Mouse (Mus musculus) midbrain, embryonic 16.5 days (tissue): Measurements from ENCODE around the gene Mfn2. TPM values are rescaled to one million over a fixed set of nuclear protein-coding genes. Genes with fewer than 3 reads are reported as not detected.

Experiments
- ATAC-seq: fragments of 200-750 bp; cut with Nextera tagmentation; 2 replicates; pipeline ENCODE4 v1.8.0; 2017; ENCODE audit warnings: moderate TSS enrichment
- H3K27ac ChIP-seq: fragments of 300-500 bp; sonication (generic); 2 replicates; pipeline ENCODE4 v1.5.1; 2014; ENCODE audit warnings: mild to moderate bottlenecking, low read length, mixed read lengths
- H3K27me3 ChIP-seq: fragments of 300-500 bp; sonication (generic); 2 replicates; pipeline ENCODE4 v1.6.1; 2014; ENCODE audit warnings: low read depth, low read length, mixed read lengths; ENCODE audit not compliant: control insufficient read depth, insufficient read depth
- H3K36me3 ChIP-seq: fragments of 300-500 bp; sonication (generic); 2 replicates; pipeline ENCODE4 v1.6.1; 2014; ENCODE audit warnings: mild to moderate bottlenecking, low read length, moderate library complexity, mixed read lengths; ENCODE audit not compliant: control insufficient read depth, insufficient read depth
- H3K4me1 ChIP-seq: fragments of 300-500 bp; sonication (generic); 2 replicates; pipeline ENCODE4 v1.6.1; 2014; ENCODE audit warnings: mild to moderate bottlenecking, low read length, mixed read lengths; ENCODE audit not compliant: control insufficient read depth, insufficient read depth
- H3K4me2 ChIP-seq: fragments of 300-500 bp; sonication (generic); 2 replicates; pipeline ENCODE4 v1.6.1; 2014; ENCODE audit warnings: mild to moderate bottlenecking, low read length, mixed read lengths
- H3K4me3 ChIP-seq: fragments of 300-500 bp; sonication (generic); 2 replicates; pipeline ENCODE4 v1.5.1; 2014; ENCODE audit warnings: low read depth, mild to moderate bottlenecking, low read length, moderate library complexity, mixed read lengths
- H3K9ac ChIP-seq: fragments of 300-500 bp; sonication (generic); 2 replicates; pipeline ENCODE4 v1.6.1; 2014; ENCODE audit warnings: low read depth, low read length, mixed read lengths
- H3K9me3 ChIP-seq: fragments of 300-500 bp; sonication (generic); replicated peaks from 2 replicates; pipeline ENCODE4 v1.6.1; 2014; ENCODE audit warnings: mild to moderate bottlenecking, low read length, mixed read lengths; ENCODE audit not compliant: control insufficient read depth, poor library complexity, severe bottlenecking
- WGBS: fragments of 180-500 bp; shearing (Covaris S2); extraction: QIAGEN DNeasy Blood & Tissue Kit; methylation state at CpG from one replicate; pipeline ENCODE4 v1.1.7; 2014; 5-methylcytosine and 5-hydroxymethylcytosine counted together
- polyA plus RNA-seq: library from polyadenylated mRNA; unstranded; fragments of >200 nt; fragmentation: Nextera tagmentation; extraction: Ambion mirVana; gene quantifications from 2 replicates; pipeline ENCODE4 v1.2.1, GENCODE M21; 2015

The Mfn2 gene
- 107 and 108 TPM in 2 replicates for polyA plus RNA-seq

GRCm38 (mm10) chr4:147904313-147905089 is at the start of gene Mfn2:
Mfn2 (minus strand) TSS chr4:147904704.
- H3K27me3 ChIP-seq, result no peaks in the 10 kb centered on the region
- H3K4me2 ChIP-seq, result peak within 1 kb of the TSS; percentile 82
- H3K9ac ChIP-seq, result peak within 1 kb of the TSS; percentile 79
- WGBS, result under 1% methylated on average over 53 of the region's 59 CpGs
- peaks cover 11% of the 10 kb centered on the region; the same call in 1 of the 2 replicates for H3K36me3 ChIP-seq
- H3K27ac ChIP-seq, result peak within 1 kb of the TSS; percentile 84
- peak; percentile 94 for ATAC-seq
- peaks cover 15% of the 10 kb centered on the region for H3K4me1 ChIP-seq
- peak within 1 kb of the TSS; percentile 82 for H3K4me3 ChIP-seq
- no peaks in the 10 kb centered on the region for H3K9me3 ChIP-seq

GRCm38 (mm10) chr4:147953590-147953989 is 49.1 kb upstream of the Mfn2 start:
- Histone ChIP-seq H3K4me3 (no peak overlapping the region), H3K4me2 (no peak overlapping the region), H3K4me1 (no peaks in the 10 kb centered on the region), H3K27ac (no peak overlapping the region), H3K36me3 (peaks cover 5% of the 10 kb centered on the region; the same call in 1 of the 2 replicates), H3K9me3 (no peaks in the 10 kb centered on the region), H3K9ac (no peak overlapping the region), H3K27me3 (no peaks in the 10 kb centered on the region)
- 11% methylated on average over 4 of the region's 4 CpGs for WGBS
- 0 out of 2 replicates have a peak, but pooled peaks have one; percentile 32 for ATAC-seq

GRCm38 (mm10) chr4:147947511-147947910 is 43.0 kb upstream of the Mfn2 start:
- ATAC-seq, result no peak
- H3K27me3 ChIP-seq, result no peaks in the 10 kb centered on the region
- H3K4me2 ChIP-seq, result no peak overlapping the region
- H3K4me3 ChIP-seq, result no peak overlapping the region
- no peaks in the 10 kb centered on the region for H3K9me3 ChIP-seq
- H3K27ac ChIP-seq, result no peak overlapping the region
- H3K36me3 ChIP-seq, result peaks cover 38% of the 10 kb centered on the region
- no CpG with 5 or more reads among the region's 2 CpGs for WGBS
- H3K9ac ChIP-seq, result no peak overlapping the region
- peaks cover 8% of the 10 kb centered on the region for H3K4me1 ChIP-seq

GRCm38 (mm10) chr4:147943005-147943404 is 38.5 kb upstream of the Mfn2 start:
- Histone ChIP-seq H3K27ac (no peak overlapping the region), H3K4me1 (peaks cover 21% of the 10 kb centered on the region), H3K27me3 (peaks cover 2% of the 10 kb centered on the region; the same call in 1 of the 2 replicates), H3K9me3 (no peaks in the 10 kb centered on the region), H3K4me3 (no peak overlapping the region), H3K36me3 (peaks cover 30% of the 10 kb centered on the region), H3K9ac (no peak overlapping the region), H3K4me2 (no peak overlapping the region)
- 96% methylated on average over 1 of the region's 1 CpGs for WGBS
- no peak for ATAC-seq

- H3K9ac ChIP-seq, result peak overlapping the region; percentile 82
- peak; percentile 55 for ATAC-seq
- H3K36me3 ChIP-seq, result peaks cover 24% of the 10 kb centered on the region
- H3K4me3 ChIP-seq, result peak overlapping the region; percentile 78
- H3K4me2 ChIP-seq, result peak overlapping the region; percentile 87
- H3K4me1 ChIP-seq, result peaks cover 21% of the 10 kb centered on the region
- WGBS, result 8% methylated on average over 83 of the region's 88 CpGs
- H3K9me3 ChIP-seq, result no peaks in the 10 kb centered on the region
- H3K27me3 ChIP-seq, result peaks cover 2% of the 10 kb centered on the region; the same call in 1 of the 2 replicates
- 0 out of 2 replicates have a peak overlapping the region, but pooled peaks have one; percentile 51 for H3K27ac ChIP-seq
These were observed 36.8 kb upstream of the Mfn2 start for GRCm38 (mm10) chr4:147941045-147942020.

GRCm38 (mm10) chr4:147940576-147941044 is 36.1 kb upstream of the Mfn2 start, which contains the start of gene 2510039O18Rik:
2510039O18Rik (plus strand) TSS chr4:147940895.
- WGBS, result 1% methylated on average over 29 of the region's 35 CpGs
- peaks cover 17% of the 10 kb centered on the region for H3K36me3 ChIP-seq
- H3K9ac ChIP-seq, result peak within 1 kb of the TSS; percentile 82
- H3K4me1 ChIP-seq, result peaks cover 21% of the 10 kb centered on the region
- H3K4me3 ChIP-seq, result peak within 1 kb of the TSS; percentile 78
- peak within 1 kb of the TSS; percentile 87 for H3K4me2 ChIP-seq
- H3K27ac ChIP-seq, result peak within 1 kb of the TSS; percentile 51; the same call in 1 of the 2 replicates
- no peaks in the 10 kb centered on the region for H3K9me3 ChIP-seq
- H3K27me3 ChIP-seq, result peaks cover 2% of the 10 kb centered on the region; the same call in 1 of the 2 replicates
- peak; percentile 61 for ATAC-seq

- Histone ChIP-seq H3K27ac (peak overlapping the region; percentile 18; the same call in 1 of the 2 replicates), H3K4me3 (no peak overlapping the region), H3K36me3 (peaks cover 12% of the 10 kb centered on the region), H3K9ac (no peak overlapping the region), H3K4me2 (peak overlapping the region; percentile 87), H3K27me3 (peaks cover 2% of the 10 kb centered on the region; the same call in 1 of the 2 replicates), H3K4me1 (peaks cover 21% of the 10 kb centered on the region), H3K9me3 (no peaks in the 10 kb centered on the region)
- 59% methylated on average over 9 of the region's 9 CpGs for WGBS
- ATAC-seq, result no peak
These were observed 35.6 kb upstream of the Mfn2 start for GRCm38 (mm10) chr4:147940111-147940510.

GRCm38 (mm10) chr4:147938148-147939096 is 33.9 kb upstream of the Mfn2 start:
- no peak for ATAC-seq
- no peak overlapping the region for H3K9ac ChIP-seq
- H3K27ac ChIP-seq, result no peak overlapping the region
- H3K4me2 ChIP-seq, result no peak overlapping the region
- H3K36me3 ChIP-seq, result no peaks in the 10 kb centered on the region
- H3K9me3 ChIP-seq, result no peaks in the 10 kb centered on the region
- no peak overlapping the region for H3K4me3 ChIP-seq
- 80% methylated on average over 14 of the region's 14 CpGs for WGBS
- H3K4me1 ChIP-seq, result peaks cover 21% of the 10 kb centered on the region
- H3K27me3 ChIP-seq, result peaks cover 2% of the 10 kb centered on the region; the same call in 1 of the 2 replicates
